Mouse (Mus musculus) intestine, embryonic 14.5 days (tissue): ENCODE measurements at regions not wholly inside any gene's neighbourhood (a gene's known extent, or its start where the extent isn't known, plus 50 kb on each side); places are given as distances from the start of the nearest gene placed in this dataset.

Experiments
- ATAC-seq: fragments of 200-750 bp; cut with Nextera tagmentation; replicated peaks from 2 replicates; pipeline ENCODE4 v1.8.0; 2017; ENCODE audit warnings: low read depth, moderate number of reproducible peaks, moderate TSS enrichment, moderate library complexity; ENCODE audit not compliant: low FRiP score, low TSS enrichment
- DNase-seq: peaks from one replicate; pipeline ENCODE4 v3.0.0-alpha.2; 2018; ENCODE audit warnings: low spot score
- H3K27ac ChIP-seq: fragments of 300-500 bp; sonication (generic); 2 replicates; pipeline ENCODE4 v1.5.1; 2014; ENCODE audit warnings: low read depth, mild to moderate bottlenecking, control low read depth
- H3K27me3 ChIP-seq: fragments of 300-500 bp; sonication (generic); replicated peaks from 2 replicates; pipeline ENCODE4 v1.6.1; 2014; ENCODE audit warnings: low read length, control low read depth; ENCODE audit not compliant: control insufficient read depth, insufficient read depth
- H3K36me3 ChIP-seq: fragments of 300-500 bp; sonication (generic); 2 replicates; pipeline ENCODE4 v1.6.1; 2014; ENCODE audit warnings: low read length, control low read depth; ENCODE audit not compliant: control insufficient read depth, insufficient read depth
- H3K4me1 ChIP-seq: fragments of 300-500 bp; sonication (generic); replicated peaks from 2 replicates; pipeline ENCODE4 v1.6.1; 2014; ENCODE audit warnings: low read length, control low read depth, mixed read lengths; ENCODE audit not compliant: control insufficient read depth, insufficient read depth
- H3K4me2 ChIP-seq: fragments of 300-500 bp; sonication (generic); 2 replicates; pipeline ENCODE4 v1.6.1; 2014; ENCODE audit warnings: low read length
- H3K4me3 ChIP-seq: fragments of 300-500 bp; sonication (generic); 2 replicates; pipeline ENCODE4 v1.5.1; 2014; ENCODE audit warnings: low read depth, low read length, control low read depth, mixed read lengths
- H3K9ac ChIP-seq: fragments of 300-500 bp; sonication (generic); 2 replicates; pipeline ENCODE4 v1.6.1; 2014; ENCODE audit warnings: mild to moderate bottlenecking, low read length
- H3K9me3 ChIP-seq: fragments of 300-500 bp; sonication (generic); 2 replicates; pipeline ENCODE4 v1.6.1; 2016; ENCODE audit warnings: low read length, control low read depth; ENCODE audit not compliant: control insufficient read depth
- WGBS: fragments of 180-500 bp; shearing (Covaris S2); extraction: QIAGEN DNeasy Blood & Tissue Kit; methylation state at CpG from one replicate; pipeline ENCODE4 v1.1.7; 2014; 5-methylcytosine and 5-hydroxymethylcytosine counted together

- Histone ChIP-seq H3K36me3 (no peaks in the 10 kb centered on the region), H3K27me3 (no peaks in the 10 kb centered on the region), H3K27ac (no peak overlapping the region), H3K9ac (no peak overlapping the region), H3K4me2 (no peak overlapping the region), H3K4me1 (no peaks in the 10 kb centered on the region), H3K9me3 (no peaks in the 10 kb centered on the region), H3K4me3 (no peak overlapping the region)
- DNase-seq (no peak), ATAC-seq (no peak)
- 63% methylated on average over 1 of the region's 1 CpGs for WGBS
Observed at GRCm38 (mm10) chr16:29147766-29148165, 61.7 kb upstream of the Hrasls start.

GRCm38 (mm10) chr16:29119217-29119616 is 90.3 kb upstream of the Hrasls start:
- H3K9me3 ChIP-seq: no peaks in the 10 kb centered on the region
- no peak overlapping the region for H3K4me2 ChIP-seq
- ATAC-seq (no peak), DNase-seq (no peak)
- no peak overlapping the region for H3K4me3 ChIP-seq
- H3K9ac ChIP-seq: no peak overlapping the region
- WGBS: 83% methylated on average over 4 of the region's 4 CpGs
- no peaks in the 10 kb centered on the region for H3K27me3 ChIP-seq
- H3K27ac ChIP-seq: no peak overlapping the region
- H3K4me1 ChIP-seq: no peaks in the 10 kb centered on the region
- no peaks in the 10 kb centered on the region for H3K36me3 ChIP-seq

GRCm38 (mm10) chr16:29096791-29097190 is 112.7 kb upstream of the Hrasls start:
- WGBS: 77% methylated on average over 4 of the region's 4 CpGs
- Histone ChIP-seq H3K4me1 (no peaks in the 10 kb centered on the region), H3K4me3 (no peak overlapping the region), H3K27me3 (no peaks in the 10 kb centered on the region), H3K27ac (no peak overlapping the region), H3K9me3 (no peaks in the 10 kb centered on the region), H3K36me3 (no peaks in the 10 kb centered on the region), H3K4me2 (no peak overlapping the region), H3K9ac (no peak overlapping the region)
- DNase-seq (no peak), ATAC-seq (no peak)

GRCm38 (mm10) chr16:29065961-29066360 is 136.5 kb upstream of the Mb21d2 start:
- Histone ChIP-seq H3K9ac (no peak overlapping the region), H3K9me3 (no peaks in the 10 kb centered on the region), H3K27me3 (no peaks in the 10 kb centered on the region), H3K27ac (no peak overlapping the region), H3K36me3 (no peaks in the 10 kb centered on the region), H3K4me2 (no peak overlapping the region), H3K4me1 (no peaks in the 10 kb centered on the region), H3K4me3 (no peak overlapping the region)
- DNase-seq (no peak), ATAC-seq (no peak)
- WGBS: 65% methylated on average over 3 of the region's 3 CpGs

GRCm38 (mm10) chr16:29065097-29065785 is 135.8 kb upstream of the Mb21d2 start:
- no peak overlapping the region for H3K27ac ChIP-seq
- WGBS: 83% methylated on average over 4 of the region's 4 CpGs
- no peaks in the 10 kb centered on the region for H3K27me3 ChIP-seq
- no peaks in the 10 kb centered on the region for H3K9me3 ChIP-seq
- no peak overlapping the region for H3K4me2 ChIP-seq
- no peaks in the 10 kb centered on the region for H3K36me3 ChIP-seq
- no peak for ATAC-seq
- no peak for DNase-seq
- no peak overlapping the region for H3K9ac ChIP-seq
- no peaks in the 10 kb centered on the region for H3K4me1 ChIP-seq
- no peak overlapping the region for H3K4me3 ChIP-seq

GRCm38 (mm10) chr16:29063377-29063776 is 133.9 kb upstream of the Mb21d2 start:
- H3K27ac ChIP-seq: no peak overlapping the region
- no peaks in the 10 kb centered on the region for H3K4me1 ChIP-seq
- no peak overlapping the region for H3K9ac ChIP-seq
- DNase-seq (no peak), ATAC-seq (no peak)
- no peak overlapping the region for H3K4me2 ChIP-seq
- no peaks in the 10 kb centered on the region for H3K36me3 ChIP-seq
- no peak overlapping the region for H3K4me3 ChIP-seq
- no peaks in the 10 kb centered on the region for H3K27me3 ChIP-seq
- no peaks in the 10 kb centered on the region for H3K9me3 ChIP-seq

GRCm38 (mm10) chr16:29057076-29057475 is 127.6 kb upstream of the Mb21d2 start:
- Histone ChIP-seq H3K27ac (no peak overlapping the region), H3K27me3 (no peaks in the 10 kb centered on the region), H3K4me3 (no peak overlapping the region), H3K4me2 (no peak overlapping the region), H3K9ac (no peak overlapping the region), H3K36me3 (no peaks in the 10 kb centered on the region), H3K4me1 (no peaks in the 10 kb centered on the region), H3K9me3 (no peaks in the 10 kb centered on the region)
- 84% methylated on average over 5 of the region's 5 CpGs for WGBS
- ATAC-seq (no peak), DNase-seq (no peak)

GRCm38 (mm10) chr16:29054423-29054822 is 125.0 kb upstream of the Mb21d2 start:
- H3K9ac ChIP-seq: no peak overlapping the region
- 57% methylated on average over 8 of the region's 8 CpGs for WGBS
- H3K9me3 ChIP-seq: no peaks in the 10 kb centered on the region
- 0 out of 2 replicates have a peak, but pooled peaks have one; percentile 23 for ATAC-seq
- no peak for DNase-seq
- H3K4me3 ChIP-seq: no peak overlapping the region
- H3K27ac ChIP-seq: no peak overlapping the region; the same call in 1 of the 2 replicates
- no peaks in the 10 kb centered on the region for H3K36me3 ChIP-seq
- H3K27me3 ChIP-seq: no peaks in the 10 kb centered on the region
- H3K4me2 ChIP-seq: no peak overlapping the region
- no peaks in the 10 kb centered on the region for H3K4me1 ChIP-seq

GRCm38 (mm10) chr16:29046453-29046993 is 117.0 kb upstream of the Mb21d2 start:
- H3K27ac ChIP-seq: no peak overlapping the region
- H3K4me2 ChIP-seq: no peak overlapping the region
- H3K9me3 ChIP-seq: no peaks in the 10 kb centered on the region
- no peaks in the 10 kb centered on the region for H3K27me3 ChIP-seq
- WGBS: 72% methylated on average over 6 of the region's 6 CpGs
- no peak overlapping the region for H3K9ac ChIP-seq
- no peaks in the 10 kb centered on the region; the same call in 1 of the 2 replicates for H3K4me1 ChIP-seq
- no peak for DNase-seq
- ATAC-seq: no peak
- H3K4me3 ChIP-seq: no peak overlapping the region
- H3K36me3 ChIP-seq: no peaks in the 10 kb centered on the region
